Mouse (Mus musculus): ENCODE results near the gene Grm4. TPM values are rescaled to one million over a fixed set of nuclear protein-coding genes. Genes with fewer than 3 reads are reported as not detected.

The Grm4 gene
- total and polyA plus RNA-seq, 3 experiments, result not detected

DNA sequence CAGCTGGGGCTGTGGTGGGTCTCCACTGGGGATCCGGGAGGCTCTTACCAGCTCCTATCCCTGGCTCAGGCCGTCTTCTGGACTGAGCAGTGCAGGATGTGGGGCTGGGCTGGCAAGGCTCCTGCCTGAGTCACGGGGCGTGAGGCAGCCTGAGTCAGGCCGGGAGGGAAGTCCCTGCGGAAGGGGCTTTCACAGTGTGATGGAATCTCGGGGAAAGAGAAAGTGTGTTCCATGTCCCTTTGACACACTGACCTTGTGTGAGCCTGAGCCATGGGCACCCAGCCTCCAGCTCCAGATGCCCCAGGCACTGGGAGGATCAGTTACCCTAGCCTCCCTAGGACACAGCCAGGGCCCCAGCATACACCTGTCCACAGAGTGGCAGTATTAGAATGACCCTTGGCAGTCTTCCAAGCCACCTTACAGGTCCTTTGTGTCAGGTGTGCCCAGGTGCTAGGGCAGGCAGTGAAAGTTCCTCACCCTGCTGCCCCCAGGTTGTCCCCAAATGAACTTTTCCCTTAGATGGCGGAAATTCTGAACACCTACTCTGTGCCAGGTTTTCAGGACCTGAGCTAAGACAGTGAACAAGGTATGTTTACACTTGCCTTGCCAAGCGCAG lies 26.2 kb upstream of the Grm4 start:
- dilution Hi-C loops (cut with MboI; ENCODE audit: extremely low pct_ligation_motif_present, extremely low pct_unique_long_range_greater_than_20kb, low sequenced_read_pairs), result no loop called here
- H3K9me3 ChIP-seq (replicated peaks; ENCODE audit: low read length), result no peaks in the 10 kb centered on the region
- no peak overlapping the region for H3K27ac ChIP-seq (ENCODE audit: insufficient read depth, low read depth)
- no peak overlapping the region for H3K4me3 ChIP-seq (replicated peaks in 1 of 3; ENCODE audit: low read depth in 2 of 3, low read length in 2 of 3, poor library complexity in 1 of 3)
- no peaks in the 10 kb centered on the region for H3K79me2 ChIP-seq (replicated peaks; ENCODE audit: control insufficient read depth, extremely low read depth, insufficient read depth, poor library complexity, severe bottlenecking)
- H3K4me2 ChIP-seq (ENCODE audit: insufficient read depth, low read depth, poor library complexity, severe bottlenecking), result no peak overlapping the region
- no peak for TF ChIP-seq ETS1 (conservative IDR thresholded peaks at IDR 0.05; ENCODE audit: low read depth, low read length)
- no peak for TF ChIP-seq TCF12 (IDR thresholded peaks at IDR 0.05; ENCODE audit: low read depth, low read length)
- no peak for TF ChIP-seq SMC3 (IDR thresholded peaks at IDR 0.05; ENCODE audit: low read depth, low read length)
- TF ChIP-seq BHLHE40 (IDR thresholded peaks at IDR 0.05; ENCODE audit: low read depth, low read length), result no peak
- TF ChIP-seq HCFC1 (IDR thresholded peaks at IDR 0.05; ENCODE audit: low read depth, low read length), result no peak
- TF ChIP-seq ZNF384 (IDR thresholded peaks at IDR 0.05; ENCODE audit: low read depth, low read length), result no peak
- TF ChIP-seq CTCF (conservative IDR thresholded peaks at IDR 0.05 in 1 of 2, IDR thresholded peaks at IDR 0.05 in 1 of 2; ENCODE audit: low read depth in 2 of 2, low read length in 2 of 2), result no peak
- TF ChIP-seq JUND (conservative IDR thresholded peaks at IDR 0.05; ENCODE audit: low read depth, low read length), result no peak
- no peak for TF ChIP-seq PAX5 (IDR thresholded peaks at IDR 0.05; ENCODE audit: low read length)
- TF ChIP-seq EP300 (IDR thresholded peaks at IDR 0.05; ENCODE audit: low read length), result no peak
- no peak for TF ChIP-seq POLR2A (IDR thresholded peaks at IDR 0.05; ENCODE audit: low read depth, low read length)
- no peak for TF ChIP-seq CHD1 (IDR thresholded peaks at IDR 0.05; ENCODE audit: low read depth, low read length)
- peaks cover 23% of the 10 kb centered on the region for H3K27me3 ChIP-seq (replicated peaks)
- H3K36me3 ChIP-seq (replicated peaks in 1 of 2; ENCODE audit: control insufficient read depth in 1 of 2, insufficient read depth in 1 of 2, low read length in 1 of 2), result no peaks in the 10 kb centered on the region
- peaks cover 9 to 41% of the 10 kb centered on the region in 2 experiments for H3K4me1 ChIP-seq (ENCODE audit: control insufficient read depth in 1 of 2, insufficient read depth in 2 of 2)
- no peak overlapping the region for H3K9ac ChIP-seq (ENCODE audit: insufficient read depth, low read depth)
- no peak for DNase-seq (ENCODE audit: extremely low read depth)
- in situ Hi-C loops (cut with MboI; ENCODE audit: low pct_ligation_motif_present, low pct_unique_long_range_greater_than_20kb, low sequenced_read_pairs), result loop anchor here (10.0 kb wide), 1 partner anchor 527 kb away; no protein-coding TSS in a partner anchor

DNA sequence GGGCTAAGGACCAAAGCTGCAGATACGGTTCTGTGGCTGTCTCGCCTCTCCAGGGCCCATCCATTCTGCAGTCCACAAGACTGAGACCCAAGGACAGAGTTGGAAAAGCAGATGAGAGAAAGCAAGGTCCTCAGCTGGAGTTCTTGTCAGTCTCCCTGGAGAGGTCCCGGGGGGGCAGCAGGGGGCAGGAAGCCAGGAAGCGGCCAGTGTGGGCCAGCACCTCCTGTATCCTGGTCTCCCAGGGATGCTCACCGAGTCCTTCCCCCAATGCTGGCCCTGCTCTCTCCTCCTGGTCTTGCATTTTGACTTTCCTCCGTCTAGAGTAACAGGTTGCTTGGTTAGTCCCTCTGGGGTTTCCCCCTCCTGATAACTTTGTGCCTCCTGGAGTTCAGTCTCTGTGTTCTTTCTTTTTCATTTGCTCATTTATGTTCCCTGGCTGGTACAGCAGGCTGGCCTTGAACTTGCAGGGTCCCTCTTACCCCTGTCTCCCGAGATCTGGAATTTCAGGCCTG lies 25.4 kb upstream of the Grm4 start:
- dilution Hi-C loops (cut with MboI; ENCODE audit: extremely low pct_ligation_motif_present, extremely low pct_unique_long_range_greater_than_20kb, low sequenced_read_pairs) (no loop called here), in situ Hi-C loops (cut with MboI; ENCODE audit: low pct_ligation_motif_present, low pct_unique_long_range_greater_than_20kb, low sequenced_read_pairs) (loop anchor here (10.0 kb wide), 1 partner anchor 528 kb away; no protein-coding TSS in a partner anchor)
- Histone ChIP-seq H3K4me2 (ENCODE audit: insufficient read depth, low read depth, poor library complexity, severe bottlenecking) (no peak overlapping the region), H3K36me3 (replicated peaks in 1 of 2; ENCODE audit: control insufficient read depth in 1 of 2, insufficient read depth in 1 of 2, low read length in 1 of 2) (no peaks in the 10 kb centered on the region), H3K79me2 (replicated peaks; ENCODE audit: control insufficient read depth, extremely low read depth, insufficient read depth, poor library complexity, severe bottlenecking) (no peaks in the 10 kb centered on the region), H3K9me3 (replicated peaks; ENCODE audit: low read length) (no peaks in the 10 kb centered on the region), H3K4me1 (ENCODE audit: control insufficient read depth in 1 of 2, insufficient read depth in 2 of 2) (peaks cover 9 to 38% of the 10 kb centered on the region in 2 experiments), H3K27me3 (replicated peaks) (peaks cover 20% of the 10 kb centered on the region), H3K27ac (ENCODE audit: insufficient read depth, low read depth) (no peak overlapping the region), H3K4me3 (replicated peaks in 1 of 3; ENCODE audit: low read depth in 2 of 3, low read length in 2 of 3, poor library complexity in 1 of 3) (no peak overlapping the region), H3K9ac (ENCODE audit: insufficient read depth, low read depth) (no peak overlapping the region)
- no peak for DNase-seq (ENCODE audit: extremely low read depth)
- no peak for TF ChIP-seq E2F4 (IDR thresholded peaks at IDR 0.05; ENCODE audit: insufficient replicate concordance, low read depth, low read length)
- TF ChIP-seq PAX5 (IDR thresholded peaks at IDR 0.05; ENCODE audit: low read length), result no peak
- no peak for TF ChIP-seq MXI1 (IDR thresholded peaks at IDR 0.05; ENCODE audit: low read depth, low read length)
- no peak for TF ChIP-seq BHLHE40 (IDR thresholded peaks at IDR 0.05; ENCODE audit: low read depth, low read length)
- TF ChIP-seq ZNF384 (IDR thresholded peaks at IDR 0.05; ENCODE audit: low read depth, low read length), result no peak
- TF ChIP-seq CHD2 (IDR thresholded peaks at IDR 0.05; ENCODE audit: low read length), result no peak
- TF ChIP-seq MEF2A (IDR thresholded peaks at IDR 0.05; ENCODE audit: borderline replicate concordance, low read depth, low read length), result no peak
- no peak for TF ChIP-seq MAZ (IDR thresholded peaks at IDR 0.05; ENCODE audit: low read depth, low read length)
- TF ChIP-seq CTCF (conservative IDR thresholded peaks at IDR 0.05 in 1 of 2, IDR thresholded peaks at IDR 0.05 in 1 of 2; ENCODE audit: low read depth in 2 of 2, low read length in 2 of 2), result no peak
- TF ChIP-seq RCOR1 (conservative IDR thresholded peaks at IDR 0.05; ENCODE audit: low read depth, low read length), result no peak
- no peak for TF ChIP-seq SIN3A (IDR thresholded peaks at IDR 0.05; ENCODE audit: low read length)
- no peak for TF ChIP-seq RAD21 (IDR thresholded peaks at IDR 0.05; ENCODE audit: low read depth, low read length)
- TF ChIP-seq CHD1 (IDR thresholded peaks at IDR 0.05; ENCODE audit: low read depth, low read length), result no peak
- TF ChIP-seq IRF4 (IDR thresholded peaks at IDR 0.05; ENCODE audit: low read depth, low read length), result no peak
- TF ChIP-seq ZKSCAN1 (IDR thresholded peaks at IDR 0.05; ENCODE audit: borderline replicate concordance, low read depth, low read length), result no peak
- no peak for TF ChIP-seq EP300 (IDR thresholded peaks at IDR 0.05; ENCODE audit: low read length)
- no peak for TF ChIP-seq GABPA (IDR thresholded peaks at IDR 0.05; ENCODE audit: insufficient replicate concordance, low read depth, low read length)
- no peak for TF ChIP-seq MYC (IDR thresholded peaks at IDR 0.05; ENCODE audit: low read depth, low read length)
- TF ChIP-seq JUN (IDR thresholded peaks at IDR 0.05; ENCODE audit: insufficient read depth, low read depth, low read length), result no peak

Data from CH12.LX (cell line).